Mouse (Mus musculus): ENCODE results near the gene Stk32b.

DNA sequence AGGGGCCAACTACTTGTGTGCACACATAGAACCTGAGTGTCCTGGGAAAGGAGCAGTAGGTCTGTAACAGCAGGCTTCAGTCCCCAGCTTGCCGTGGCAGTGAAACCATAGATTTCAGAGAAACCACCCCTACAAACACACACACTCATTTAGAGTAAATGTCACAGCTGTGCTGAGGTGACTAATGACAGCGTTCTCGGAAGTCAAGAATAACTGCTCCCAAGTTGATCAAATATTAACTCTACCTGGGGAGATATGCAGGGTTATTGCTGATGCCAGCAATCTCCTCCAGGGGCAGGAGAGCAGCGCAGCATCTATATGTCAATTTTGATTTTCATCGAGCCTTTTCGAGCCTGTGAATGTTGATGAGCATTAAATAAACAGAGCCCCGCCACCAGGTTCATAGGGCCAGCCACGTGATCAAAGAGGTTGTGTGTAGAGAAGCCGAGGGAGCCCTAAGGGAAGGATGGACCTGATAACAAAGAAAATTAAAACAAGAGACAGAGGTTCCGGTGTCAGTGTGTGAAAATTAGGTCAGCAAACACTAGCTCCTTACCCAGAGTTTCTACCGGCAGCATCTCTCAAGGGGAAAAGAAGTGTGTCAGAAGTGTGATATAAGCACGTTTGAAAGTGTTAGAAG, 210.0 kb downstream of the Stk32b start:
- TF ChIP-seq POLR2A (IDR thresholded peaks at IDR 0.05; ENCODE audit: insufficient read depth, low read depth, low read length) (no peak), CTCF (IDR thresholded peaks at IDR 0.05; ENCODE audit: insufficient read depth, low read depth, low read length) (no peak)
